Mouse (Mus musculus): ENCODE results near the gene Kdelr1. TPM values are rescaled to one million over a fixed set of nuclear protein-coding genes. Genes with fewer than 3 reads are reported as not detected.

Kdelr1 gene
- polyA plus RNA-seq, 1 experiment from 2014 or later = 90.6 TPM

- 66% methylated on average over 12 of the region's 12 CpGs for WGBS
- Histone ChIP-seq H3K9ac (ENCODE audit: low read depth, low read length) (no peak overlapping the region), H3K9me3 (ENCODE audit: control insufficient read depth, low read length) (no peaks in the 10 kb centered on the region)
These were observed 30.0 kb downstream of the Kdelr1 start for GRCm38 (mm10) chr7:45902481-45903002.

DNA sequence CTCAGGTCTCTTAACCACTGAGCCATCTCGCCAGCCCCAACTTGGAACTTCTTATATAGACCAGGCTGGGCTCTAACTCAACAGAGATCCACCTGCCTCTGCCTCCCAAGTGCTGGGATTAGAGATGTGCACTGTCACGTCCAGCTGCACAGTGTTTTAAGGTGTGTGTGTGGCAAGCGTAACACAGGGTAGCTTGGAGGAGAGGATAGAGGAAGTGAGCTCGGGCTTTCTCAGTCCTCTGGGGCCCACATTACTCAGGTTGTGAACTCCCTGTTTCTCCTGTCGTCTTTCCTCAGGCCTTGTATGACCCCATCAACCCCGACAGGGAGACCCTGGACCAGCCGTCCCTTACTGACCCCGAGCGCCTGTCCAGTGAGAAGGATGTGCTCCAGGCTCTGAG lies 34.0 kb downstream of the Kdelr1 start:
- 92% methylated on average over 9 of the region's 9 CpGs for WGBS
- no peaks in the 10 kb centered on the region for H3K9me3 ChIP-seq (ENCODE audit: control insufficient read depth, low read length)
- H3K9ac ChIP-seq (ENCODE audit: low read depth, low read length) = no peak overlapping the region

More at GRCm38 (mm10) chr7:45902481-45903002, 30.0 kb downstream of the Kdelr1 start:
- no peak overlapping the region for H3K4me3 ChIP-seq (ENCODE audit: low read length)
- no peak overlapping the region for H3K27ac ChIP-seq (ENCODE audit: low read length)
- no peaks in the 10 kb centered on the region for H3K27me3 ChIP-seq (replicated peaks; ENCODE audit: control insufficient read depth, insufficient read depth, low read length)
- ATAC-seq = no peak
- no peak overlapping the region for H3K4me2 ChIP-seq (ENCODE audit: low read depth, low read length)
- 0 out of 2 replicates have a peak, but pooled peaks cover 3% of the 10 kb centered on the region for H3K4me1 ChIP-seq (ENCODE audit: control insufficient read depth, insufficient read depth, low read length)
- H3K36me3 ChIP-seq (ENCODE audit: control insufficient read depth, insufficient read depth, low read length) = no peaks in the 10 kb centered on the region

DNA sequence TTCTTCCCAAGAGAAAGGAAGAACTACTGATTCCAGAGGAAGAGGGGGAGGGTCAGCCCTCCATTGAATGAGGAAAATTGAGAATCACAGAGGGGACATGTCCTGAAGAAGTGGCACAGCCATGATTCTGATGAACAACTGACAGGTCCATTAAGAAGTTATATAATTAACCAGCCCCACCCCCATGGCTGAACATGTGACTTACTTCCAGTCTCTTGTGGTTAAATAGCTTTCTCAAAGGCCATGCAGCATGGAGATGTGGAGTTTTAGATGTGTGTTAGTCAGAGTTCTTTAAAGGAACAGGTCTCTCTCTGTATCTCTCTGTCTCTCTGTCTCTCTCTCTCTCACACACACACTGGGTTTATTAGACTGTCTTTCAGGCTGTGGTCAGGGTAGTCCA lies 35.8 kb downstream of the Kdelr1 start:
- no peak overlapping the region for H3K4me2 ChIP-seq (ENCODE audit: low read depth, low read length)
- no peaks in the 10 kb centered on the region for H3K4me1 ChIP-seq (ENCODE audit: control insufficient read depth, insufficient read depth, low read length)

More for the DNA sequence above, 34.0 kb downstream of the Kdelr1 start:
- no peak overlapping the region for H3K4me2 ChIP-seq (ENCODE audit: low read depth, low read length)
- peaks cover 11% of the 10 kb centered on the region for H3K36me3 ChIP-seq (ENCODE audit: control insufficient read depth, insufficient read depth, low read length)
- no peaks in the 10 kb centered on the region for H3K27me3 ChIP-seq (replicated peaks; ENCODE audit: control insufficient read depth, insufficient read depth, low read length)
- no peak for ATAC-seq
- H3K4me3 ChIP-seq (ENCODE audit: low read length) = no peak overlapping the region
- no peaks in the 10 kb centered on the region for H3K4me1 ChIP-seq (ENCODE audit: control insufficient read depth, insufficient read depth, low read length)
- H3K27ac ChIP-seq (ENCODE audit: low read length) = no peak overlapping the region

DNA sequence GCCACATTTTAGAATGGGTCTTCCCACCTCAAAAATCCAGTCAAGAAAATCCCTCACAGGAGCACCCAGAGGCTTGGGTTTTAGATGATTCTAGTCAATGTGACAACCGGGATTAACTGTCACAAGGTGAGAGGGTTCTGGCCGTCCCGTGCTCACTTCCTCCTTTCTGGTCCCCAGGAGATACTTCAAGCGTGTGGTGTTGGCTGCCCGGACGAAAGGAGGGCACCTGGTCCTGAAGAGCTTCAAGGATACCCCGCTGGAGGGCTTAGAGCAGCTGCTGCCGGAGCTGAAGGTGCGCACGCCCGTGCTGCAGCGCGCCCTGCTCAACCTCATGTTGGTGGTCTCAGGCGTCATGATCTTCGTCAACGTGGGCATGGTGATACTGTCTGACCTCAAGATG lies 36.6 kb downstream of the Kdelr1 start:
- ATAC-seq = no peak
- Histone ChIP-seq H3K9ac (ENCODE audit: low read depth, low read length) (no peak overlapping the region), H3K9me3 (ENCODE audit: control insufficient read depth, low read length) (no peaks in the 10 kb centered on the region), H3K36me3 (ENCODE audit: control insufficient read depth, insufficient read depth, low read length) (peaks cover 13% of the 10 kb centered on the region), H3K4me2 (ENCODE audit: low read depth, low read length) (no peak overlapping the region), H3K27ac (ENCODE audit: low read length) (no peak overlapping the region), H3K27me3 (replicated peaks; ENCODE audit: control insufficient read depth, insufficient read depth, low read length) (no peaks in the 10 kb centered on the region), H3K4me1 (ENCODE audit: control insufficient read depth, insufficient read depth, low read length) (no peaks in the 10 kb centered on the region), H3K4me3 (ENCODE audit: low read length) (no peak overlapping the region)
- 89% methylated on average over 16 of the region's 16 CpGs for WGBS

More for the DNA sequence above, 35.8 kb downstream of the Kdelr1 start:
- Histone ChIP-seq H3K9me3 (ENCODE audit: control insufficient read depth, low read length) (no peaks in the 10 kb centered on the region), H3K27me3 (replicated peaks; ENCODE audit: control insufficient read depth, insufficient read depth, low read length) (no peaks in the 10 kb centered on the region), H3K9ac (ENCODE audit: low read depth, low read length) (no peak overlapping the region), H3K4me3 (ENCODE audit: low read length) (no peak overlapping the region), H3K27ac (ENCODE audit: low read length) (no peak overlapping the region), H3K36me3 (ENCODE audit: control insufficient read depth, insufficient read depth, low read length) (peaks cover 11% of the 10 kb centered on the region)
- ATAC-seq = no peak

DNA sequence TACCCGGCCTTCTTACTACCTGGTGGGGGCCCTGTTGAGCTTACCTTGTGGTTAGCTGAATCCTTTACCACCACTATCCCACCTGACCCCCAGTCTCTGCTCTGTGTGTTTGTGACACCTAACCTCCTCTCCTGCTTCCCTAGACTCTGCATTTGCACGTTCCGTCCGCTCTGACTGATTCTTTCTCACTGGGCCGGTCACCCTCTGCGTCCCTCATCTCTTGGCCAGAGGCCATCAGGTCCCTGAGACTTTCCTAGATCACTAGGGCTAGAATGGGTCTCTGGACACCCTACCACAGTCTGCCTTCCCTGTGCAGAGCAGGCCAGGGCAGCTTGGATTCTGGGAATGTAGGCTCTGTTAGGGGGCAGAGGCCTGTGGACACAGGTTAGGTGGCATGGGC lies 41.5 kb downstream of the Kdelr1 start:
- no peak for ATAC-seq
- Histone ChIP-seq H3K4me3 (ENCODE audit: low read length) (no peak overlapping the region), H3K36me3 (ENCODE audit: control insufficient read depth, insufficient read depth, low read length) (peaks cover 13% of the 10 kb centered on the region), H3K27ac (ENCODE audit: low read length) (no peak overlapping the region), H3K9ac (ENCODE audit: low read depth, low read length) (0 out of 2 replicates have a peak overlapping the region, but pooled peaks have one; percentile 19), H3K4me2 (ENCODE audit: low read depth, low read length) (no peak overlapping the region), H3K4me1 (ENCODE audit: control insufficient read depth, insufficient read depth, low read length) (peaks cover 25% of the 10 kb centered on the region), H3K27me3 (replicated peaks; ENCODE audit: control insufficient read depth, insufficient read depth, low read length) (no peaks in the 10 kb centered on the region), H3K9me3 (ENCODE audit: control insufficient read depth, low read length) (no peaks in the 10 kb centered on the region)
- WGBS = 86% methylated on average over 6 of the region's 6 CpGs

DNA sequence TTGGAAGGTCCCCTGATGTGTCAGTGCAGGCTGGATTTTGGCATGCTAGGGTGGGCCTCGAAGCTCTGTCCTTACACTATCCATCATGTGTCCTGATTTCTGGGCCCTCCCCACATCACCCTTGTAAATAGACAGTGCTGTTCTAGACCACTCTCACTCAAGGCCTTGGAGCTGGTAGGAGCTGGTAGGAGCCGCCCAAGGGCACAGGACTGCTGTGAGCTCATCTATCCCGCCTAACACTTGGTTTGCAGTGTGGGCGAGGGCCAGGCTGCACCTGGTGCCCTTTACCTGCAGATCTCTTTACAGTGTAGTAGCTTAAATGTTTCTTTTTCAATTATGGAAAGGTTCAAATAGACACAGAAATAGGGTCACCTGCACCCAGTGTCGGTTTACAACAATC lies 42.4 kb downstream of the Kdelr1 start:
- Histone ChIP-seq H3K27ac (ENCODE audit: low read length) (no peak overlapping the region; the same call in 1 of the 2 replicates), H3K36me3 (ENCODE audit: control insufficient read depth, insufficient read depth, low read length) (peaks cover 4% of the 10 kb centered on the region), H3K9ac (ENCODE audit: low read depth, low read length) (0 out of 2 replicates have a peak overlapping the region, but pooled peaks have one; percentile 19), H3K4me2 (ENCODE audit: low read depth, low read length) (no peak overlapping the region), H3K9me3 (ENCODE audit: control insufficient read depth, low read length) (no peaks in the 10 kb centered on the region), H3K27me3 (replicated peaks; ENCODE audit: control insufficient read depth, insufficient read depth, low read length) (no peaks in the 10 kb centered on the region), H3K4me1 (ENCODE audit: control insufficient read depth, insufficient read depth, low read length) (peaks cover 34% of the 10 kb centered on the region), H3K4me3 (ENCODE audit: low read length) (no peak overlapping the region)
- 93% methylated on average over 5 of the region's 5 CpGs for WGBS
- no peak for ATAC-seq

DNA sequence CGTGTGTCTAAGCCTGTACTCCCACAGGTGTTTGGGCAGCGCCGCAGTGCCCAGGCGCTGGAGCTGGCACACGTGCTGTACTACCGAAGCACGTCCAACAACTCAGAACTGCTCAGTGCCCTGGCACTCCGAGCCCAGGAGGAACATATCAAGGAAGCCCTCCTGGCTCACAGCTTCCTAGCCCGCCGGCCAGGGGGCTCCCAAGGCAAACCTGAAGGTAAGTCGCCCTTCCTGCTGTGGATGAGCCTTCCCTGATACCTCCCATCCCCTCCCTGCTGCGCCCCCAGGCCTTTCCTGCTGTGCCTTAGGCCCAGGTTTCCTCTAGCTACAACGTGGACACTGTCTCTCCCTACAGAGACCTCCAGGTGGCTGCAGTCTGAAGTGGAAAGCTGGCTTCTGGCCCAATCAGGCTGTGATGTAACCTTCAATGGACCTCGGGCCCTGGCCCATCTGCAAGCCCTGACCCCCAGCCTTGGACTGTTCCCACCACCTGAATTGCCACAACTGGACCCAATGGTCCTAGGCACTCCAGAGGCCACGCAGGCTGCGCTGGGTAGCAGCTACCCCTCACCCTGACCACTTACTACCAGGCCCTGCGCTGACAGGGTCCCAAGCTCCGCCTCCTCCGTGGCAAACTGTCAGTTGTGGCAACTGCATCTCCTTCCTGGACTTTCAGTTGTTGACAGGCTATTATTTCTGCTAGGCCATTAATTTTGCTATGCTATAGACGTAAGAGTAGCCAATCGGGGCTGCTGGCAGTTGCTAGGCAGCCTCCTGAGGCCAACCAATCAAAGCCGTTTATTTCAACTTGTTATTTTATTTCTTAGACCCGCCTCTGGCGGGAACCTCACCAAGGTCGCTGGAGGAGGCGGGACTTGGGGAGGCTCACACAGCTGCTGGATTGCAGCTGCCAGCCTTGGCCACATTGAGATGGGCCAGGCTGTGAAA lies 43.8 kb downstream of the Kdelr1 start:
- Histone ChIP-seq H3K4me2 (ENCODE audit: low read depth, low read length) (peak overlapping the region; percentile 58), H3K9me3 (ENCODE audit: control insufficient read depth, low read length) (no peaks in the 10 kb centered on the region), H3K27me3 (replicated peaks; ENCODE audit: control insufficient read depth, insufficient read depth, low read length) (no peaks in the 10 kb centered on the region), H3K4me1 (ENCODE audit: control insufficient read depth, insufficient read depth, low read length) (peaks cover 42% of the 10 kb centered on the region), H3K27ac (ENCODE audit: low read length) (peak overlapping the region; percentile 81), H3K36me3 (ENCODE audit: control insufficient read depth, insufficient read depth, low read length) (0 out of 2 replicates have a peak, but pooled peaks cover 2% of the 10 kb centered on the region), H3K9ac (ENCODE audit: low read depth, low read length) (peak overlapping the region; percentile 64), H3K4me3 (ENCODE audit: low read length) (peak overlapping the region; percentile 40)
- WGBS = 41% methylated on average over 26 of the region's 26 CpGs
- peak; percentile 85 for ATAC-seq

GRCm38 (mm10) chr7:45917004-45917704 lies 44.6 kb downstream of the Kdelr1 start:
- Histone ChIP-seq H3K27ac (ENCODE audit: low read length) (peak overlapping the region; percentile 73), H3K27me3 (replicated peaks; ENCODE audit: control insufficient read depth, insufficient read depth, low read length) (no peaks in the 10 kb centered on the region), H3K4me2 (ENCODE audit: low read depth, low read length) (peak overlapping the region; percentile 58), H3K4me1 (ENCODE audit: control insufficient read depth, insufficient read depth, low read length) (peaks cover 49% of the 10 kb centered on the region), H3K36me3 (ENCODE audit: control insufficient read depth, insufficient read depth, low read length) (0 out of 2 replicates have a peak, but pooled peaks cover 2% of the 10 kb centered on the region), H3K4me3 (ENCODE audit: low read length) (peak overlapping the region; percentile 40), H3K9ac (ENCODE audit: low read depth, low read length) (peak overlapping the region; percentile 35), H3K9me3 (ENCODE audit: control insufficient read depth, low read length) (no peaks in the 10 kb centered on the region)
- WGBS = 17% methylated on average over 13 of the region's 13 CpGs
- peak; percentile 10; the same call in 1 of the 2 replicates for ATAC-seq

DNA sequence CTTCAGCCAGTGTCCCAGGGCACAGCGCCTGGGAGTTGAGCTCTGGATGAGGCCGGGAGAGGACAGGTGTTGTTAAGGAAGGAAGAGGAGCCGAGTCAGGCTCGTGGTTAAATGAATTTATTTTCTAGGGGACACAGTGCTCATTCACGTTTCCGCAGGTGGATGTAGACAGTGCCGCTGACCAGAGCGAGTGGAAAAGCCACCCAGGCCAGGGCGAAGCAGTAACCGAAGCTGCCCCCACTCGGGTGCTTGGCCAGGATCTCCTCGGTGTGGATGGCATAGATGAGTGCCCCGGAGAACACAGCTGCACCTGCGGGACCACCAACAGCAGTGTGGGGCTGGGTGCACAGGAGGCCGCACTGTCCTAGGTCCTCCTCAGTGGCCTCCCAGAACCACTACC lies 45.4 kb downstream of the Kdelr1 start:
- 83% methylated on average over 15 of the region's 15 CpGs for WGBS
- Histone ChIP-seq H3K27me3 (replicated peaks; ENCODE audit: control insufficient read depth, insufficient read depth, low read length) (no peaks in the 10 kb centered on the region), H3K4me3 (ENCODE audit: low read length) (no peak overlapping the region), H3K36me3 (ENCODE audit: control insufficient read depth, insufficient read depth, low read length) (0 out of 2 replicates have a peak, but pooled peaks cover 2% of the 10 kb centered on the region), H3K9ac (ENCODE audit: low read depth, low read length) (peak overlapping the region; percentile 35; the same call in 1 of the 2 replicates), H3K4me2 (ENCODE audit: low read depth, low read length) (no peak overlapping the region), H3K4me1 (ENCODE audit: control insufficient read depth, insufficient read depth, low read length) (peaks cover 56% of the 10 kb centered on the region), H3K27ac (ENCODE audit: low read length) (peak overlapping the region; percentile 73), H3K9me3 (ENCODE audit: control insufficient read depth, low read length) (no peaks in the 10 kb centered on the region)
- no peak for ATAC-seq
